Mouse (Mus musculus): ENCODE measurements around the gene Ebf1. TPM values are rescaled to one million over a fixed set of nuclear protein-coding genes. Genes with fewer than 3 reads are reported as not detected.

The Ebf1 gene
- polyA plus RNA-seq, 1 experiment from 2014 or later = 3.6 TPM

DNA sequence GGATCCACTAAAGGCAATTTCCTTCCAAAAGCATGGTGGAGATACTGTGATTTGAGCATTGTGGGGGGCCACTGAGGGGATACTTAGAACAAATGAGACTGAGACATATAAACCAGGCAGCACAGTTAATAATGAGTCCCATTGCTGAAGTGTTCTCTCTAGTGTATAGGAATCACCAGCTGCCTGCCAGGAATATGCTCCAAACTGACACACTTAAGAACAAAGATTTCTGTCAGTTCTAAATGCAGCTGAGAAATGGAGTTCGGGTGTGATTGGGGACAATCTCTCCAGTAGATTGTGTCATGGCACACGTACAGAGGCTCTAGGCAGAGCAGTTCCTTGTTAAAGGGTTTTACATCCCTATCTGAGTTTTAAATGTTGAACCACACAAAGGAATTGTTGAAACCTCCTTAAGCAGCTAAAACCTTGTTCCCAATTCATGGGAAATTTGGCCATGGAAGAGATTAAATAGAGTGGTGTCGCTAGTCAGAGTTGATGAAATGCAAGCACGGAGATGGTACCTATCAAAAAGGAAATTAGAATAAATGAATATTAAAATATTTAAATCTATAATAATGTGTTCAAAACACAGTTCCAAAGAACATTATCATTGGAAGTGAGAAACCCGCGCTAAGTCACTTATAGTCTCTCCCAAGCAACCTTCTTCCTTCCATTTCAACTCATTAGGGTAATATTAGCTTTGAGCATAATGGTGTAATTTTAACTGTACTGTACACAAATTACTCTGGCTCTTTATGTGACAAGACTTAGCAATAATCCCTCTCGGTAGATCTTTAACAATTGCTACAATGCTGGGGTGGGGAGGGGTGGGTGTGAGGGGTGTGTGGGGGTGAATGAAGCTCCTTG lies 438.9 kb downstream of the Ebf1 start:
- no peaks in the 10 kb centered on the region for H3K36me3 ChIP-seq (ENCODE audit: control insufficient read depth, insufficient read depth, low read length)
- no peak overlapping the region for H3K27ac ChIP-seq (replicated peaks)
- H3K4me2 ChIP-seq (replicated peaks; ENCODE audit: low read depth) = no peak overlapping the region
- DNase-seq (ENCODE audit: low spot score) (no peak), ATAC-seq (ENCODE audit: low FRiP score, low TSS enrichment) (no peak)
- 83% methylated on average over 7 of the region's 7 CpGs for WGBS
- no peaks in the 10 kb centered on the region for H3K4me1 ChIP-seq (replicated peaks; ENCODE audit: control insufficient read depth, insufficient read depth)
- no peak overlapping the region for H3K9ac ChIP-seq (ENCODE audit: low read length)
- no peaks in the 10 kb centered on the region for H3K27me3 ChIP-seq (ENCODE audit: control insufficient read depth, insufficient read depth, low read length)
- TF ChIP-seq EP300 (optimal IDR thresholded peaks at IDR 0.05) = no peak
- TF ChIP-seq CTCF (IDR thresholded peaks at IDR 0.05; ENCODE audit: low read depth) = no peak
- H3K4me3 ChIP-seq (ENCODE audit: low read depth, low read length) = no peak overlapping the region
- H3K9me3 ChIP-seq (ENCODE audit: control insufficient read depth, low read length) = no peaks in the 10 kb centered on the region

Other genes starting within 250 kb of the Ebf1 start
- 0.05 TPM in 1 of 2 replicates, not detected in the other for gene Il12b, start 217.3 kb upstream of the Ebf1 start, polyA plus RNA-seq (2015; fragmentation: Nextera tagmentation; extraction: Ambion mirVana)
- 34.5 and 36.9 TPM in 2 replicates for gene Ublcp1, start 146.8 kb upstream of the Ebf1 start, polyA plus RNA-seq (2015; fragmentation: Nextera tagmentation; extraction: Ambion mirVana)
- 29.5 and 30.5 TPM in 2 replicates for gene Rnf145, start 98.4 kb upstream of the Ebf1 start, polyA plus RNA-seq (2015; fragmentation: Nextera tagmentation; extraction: Ambion mirVana)

Measured in stomach, postnatal 0 days (tissue).